24 mouse cellular contexts compared by ENCODE assay signal in the genomic region with DNA sequence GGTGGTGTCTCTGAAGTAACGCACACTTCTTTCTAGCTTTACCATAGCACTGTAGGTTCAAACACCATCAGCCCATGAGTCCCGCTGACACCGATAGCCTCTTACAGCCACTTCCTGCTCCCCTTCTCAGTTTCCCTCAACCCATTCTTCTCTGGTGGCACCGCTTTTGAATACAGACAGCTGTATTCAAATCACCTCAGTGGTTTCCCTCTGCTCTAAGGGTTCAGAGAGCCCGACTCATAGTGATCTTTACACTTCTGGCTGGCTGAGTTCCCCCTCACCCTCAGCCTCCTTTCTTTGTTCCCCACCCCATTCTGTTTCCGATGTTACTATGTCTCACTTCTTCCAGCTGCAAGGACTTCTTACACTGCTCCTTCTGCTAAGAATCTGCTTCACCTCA. TPM values are rescaled to one million over a fixed set of nuclear protein-coding genes. Genes with fewer than 3 reads are reported as not detected.
"Had no signal": no experiment of that assay in that cellular context is flagged by ENCODE, and none has a peak within 500 bp of the region (broad histone marks: within the 10 kb centered on the region; RNA-seq: fewer than 3 reads in every experiment).

No protein-coding gene starts in this region.

- H3K4me1 ChIP-seq: midbrain, embryonic 12.5 days; neural tube, embryonic 13.5 days; neural tube, embryonic 15.5 days; stomach, embryonic 15.5 days had no signal

- H3K9ac ChIP-seq: lung, embryonic 14.5 days; midbrain, embryonic 12.5 days; neural tube, embryonic 13.5 days; neural tube, embryonic 15.5 days; stomach, embryonic 15.5 days had no signal

- H3K4me2 ChIP-seq: lung, embryonic 14.5 days; midbrain, embryonic 12.5 days; neural tube, embryonic 13.5 days; neural tube, embryonic 15.5 days; stomach, embryonic 15.5 days had no signal

- H3K9me3 ChIP-seq: midbrain, embryonic 10.5 days; midbrain, embryonic 12.5 days; neural tube, embryonic 13.5 days; neural tube, embryonic 15.5 days; stomach, embryonic 15.5 days had no signal

- H3K4me3 ChIP-seq: midbrain, embryonic 10.5 days; midbrain, embryonic 12.5 days; myocyte; neural tube, embryonic 13.5 days; neural tube, embryonic 15.5 days; stomach, embryonic 15.5 days had no signal

- H3K27me3 ChIP-seq: midbrain, embryonic 12.5 days; neural tube, embryonic 13.5 days; neural tube, embryonic 15.5 days; stomach, embryonic 15.5 days had no signal

- H3K27ac ChIP-seq: midbrain, embryonic 10.5 days; midbrain, embryonic 12.5 days; neural tube, embryonic 13.5 days; neural tube, embryonic 15.5 days; stomach, embryonic 15.5 days; stomach, postnatal 0 days had no signal

- H3K36me3 ChIP-seq: midbrain, embryonic 10.5 days; midbrain, embryonic 12.5 days; neural tube, embryonic 13.5 days; neural tube, embryonic 15.5 days; stomach, embryonic 15.5 days had no signal

- ATAC-seq: midbrain, embryonic 16.5 days had no signal

- DNase-seq: lung, adult 18-20 months; lung, embryonic 14.5 days; lung, postnatal 10 days; lung, postnatal 4 days; midbrain, embryonic 14.5 days; retina, postnatal 1 day; right cerebral cortex, adult 18-20 months; right cerebral cortex, postnatal 25 days; right cerebral cortex, postnatal 4 days; spleen, adult 18-20 months; thymus, adult 2 months; thymus, postnatal 25 days; thymus, postnatal 4 days had no signal

RNA-seq across cellular contexts. Expression of a gene that starts 21.1 kb away (rescaled TPM):
- total RNA-seq: megakaryocyte, adult 5-6 weeks; megakaryocyte-erythroid progenitor cell, adult 5-6 weeks had no signal
- polyA plus RNA-seq: lung, embryonic 14.5 days; neural tube, embryonic 11.5 days; neural tube, embryonic 13.5 days had no signal
